Mouse (Mus musculus): ENCODE measurements around the gene Mcat. TPM values are rescaled to one million over a fixed set of nuclear protein-coding genes. Genes with fewer than 3 reads are reported as not detected.

Mcat gene
- polyA plus RNA-seq, 1 experiment from 2014 or later, result 26.4 TPM

- Histone ChIP-seq H3K36me3 (ENCODE audit: control insufficient read depth, insufficient read depth, low read length) (peaks cover 3% of the 10 kb centered on the region; the same call in 1 of the 2 replicates), H3K4me3 (ENCODE audit: low read length) (no peak overlapping the region), H3K27ac (ENCODE audit: low read length) (no peak overlapping the region), H3K4me1 (ENCODE audit: control insufficient read depth, insufficient read depth, low read length) (no peaks in the 10 kb centered on the region), H3K4me2 (ENCODE audit: low read depth, low read length) (no peak overlapping the region), H3K27me3 (replicated peaks; ENCODE audit: control insufficient read depth, insufficient read depth, low read length) (no peaks in the 10 kb centered on the region), H3K9ac (ENCODE audit: low read depth, low read length) (no peak overlapping the region), H3K9me3 (ENCODE audit: control insufficient read depth, low read length) (no peaks in the 10 kb centered on the region)
- no peak for ATAC-seq
- 56% methylated on average over 11 of the region's 11 CpGs for WGBS
These were observed 6.1 kb upstream of the Mcat start for GRCm38 (mm10) chr15:83569682-83570081.

GRCm38 (mm10) chr15:83568544-83568943 lies 5.0 kb upstream of the Mcat start:
- Histone ChIP-seq H3K4me3 (ENCODE audit: low read length) (no peak overlapping the region), H3K9me3 (ENCODE audit: control insufficient read depth, low read length) (no peaks in the 10 kb centered on the region), H3K27me3 (replicated peaks; ENCODE audit: control insufficient read depth, insufficient read depth, low read length) (no peaks in the 10 kb centered on the region), H3K4me1 (ENCODE audit: control insufficient read depth, insufficient read depth, low read length) (peaks cover 2% of the 10 kb centered on the region; the same call in 1 of the 2 replicates), H3K4me2 (ENCODE audit: low read depth, low read length) (no peak overlapping the region), H3K9ac (ENCODE audit: low read depth, low read length) (no peak overlapping the region), H3K36me3 (ENCODE audit: control insufficient read depth, insufficient read depth, low read length) (no peaks in the 10 kb centered on the region), H3K27ac (ENCODE audit: low read length) (no peak overlapping the region)
- 93% methylated on average over 5 of the region's 5 CpGs for WGBS
- ATAC-seq, result no peak

GRCm38 (mm10) chr15:83567728-83568127 lies 4.1 kb upstream of the Mcat start:
- Histone ChIP-seq H3K27me3 (replicated peaks; ENCODE audit: control insufficient read depth, insufficient read depth, low read length) (no peaks in the 10 kb centered on the region), H3K4me3 (ENCODE audit: low read length) (no peak overlapping the region), H3K9me3 (ENCODE audit: control insufficient read depth, low read length) (no peaks in the 10 kb centered on the region), H3K4me2 (ENCODE audit: low read depth, low read length) (no peak overlapping the region), H3K9ac (ENCODE audit: low read depth, low read length) (no peak overlapping the region), H3K36me3 (ENCODE audit: control insufficient read depth, insufficient read depth, low read length) (no peaks in the 10 kb centered on the region), H3K4me1 (ENCODE audit: control insufficient read depth, insufficient read depth, low read length) (peaks cover 10% of the 10 kb centered on the region), H3K27ac (ENCODE audit: low read length) (no peak overlapping the region)
- ATAC-seq, result no peak
- WGBS, result 88% methylated on average over 3 of the region's 3 CpGs

DNA sequence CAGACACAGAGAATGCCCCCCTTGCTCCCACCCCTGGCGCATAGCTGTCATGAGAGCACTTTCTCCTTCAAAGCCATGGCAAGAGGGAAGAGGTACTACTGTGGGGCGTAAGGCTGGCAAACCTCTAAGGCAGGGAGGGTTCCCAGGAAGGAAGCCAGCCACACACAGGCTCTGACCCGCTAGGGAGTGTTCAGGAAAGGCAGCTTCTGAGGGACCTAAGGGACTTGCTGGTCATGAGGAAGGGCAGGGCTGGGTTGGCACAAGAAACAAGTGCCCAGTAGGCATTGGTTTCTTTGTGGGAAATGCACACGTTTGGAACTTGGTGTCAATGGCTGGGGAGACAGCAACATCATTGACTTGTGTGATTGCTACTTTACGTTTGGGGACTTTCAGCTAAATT lies 2.4 kb upstream of the Mcat start:
- Histone ChIP-seq H3K36me3 (ENCODE audit: control insufficient read depth, insufficient read depth, low read length) (no peaks in the 10 kb centered on the region), H3K9ac (ENCODE audit: low read depth, low read length) (no peak overlapping the region), H3K4me2 (ENCODE audit: low read depth, low read length) (no peak overlapping the region), H3K9me3 (ENCODE audit: control insufficient read depth, low read length) (no peaks in the 10 kb centered on the region), H3K27me3 (replicated peaks; ENCODE audit: control insufficient read depth, insufficient read depth, low read length) (no peaks in the 10 kb centered on the region), H3K27ac (ENCODE audit: low read length) (no peak overlapping the region), H3K4me1 (ENCODE audit: control insufficient read depth, insufficient read depth, low read length) (peaks cover 10% of the 10 kb centered on the region), H3K4me3 (ENCODE audit: low read length) (no peak overlapping the region)
- WGBS, result 73% methylated on average over 5 of the region's 5 CpGs
- no peak for ATAC-seq

DNA sequence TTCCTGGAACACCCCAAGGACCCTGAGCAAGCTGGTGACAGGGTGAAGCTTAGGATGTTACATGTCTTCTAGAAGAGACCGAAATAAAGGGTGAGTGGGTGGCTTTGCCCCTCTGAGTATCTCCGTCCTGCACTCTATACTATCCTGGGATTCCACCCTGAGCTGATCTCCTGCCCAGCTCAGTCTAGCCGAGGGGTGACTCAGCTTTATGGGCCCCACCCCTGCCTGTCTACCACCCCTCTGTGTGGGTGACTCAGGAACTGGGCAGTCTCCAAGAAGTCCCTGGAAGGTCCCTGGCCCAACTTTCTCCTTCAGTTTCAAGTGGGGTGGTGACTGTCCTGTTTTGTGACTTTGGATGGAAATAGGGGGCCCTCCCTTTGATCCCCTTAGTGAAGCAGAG lies 1.8 kb upstream of the Mcat start:
- no peak overlapping the region for H3K4me2 ChIP-seq (ENCODE audit: low read depth, low read length)
- H3K27me3 ChIP-seq (replicated peaks; ENCODE audit: control insufficient read depth, insufficient read depth, low read length), result no peaks in the 10 kb centered on the region
- H3K27ac ChIP-seq (ENCODE audit: low read length), result no peak overlapping the region
- peaks cover 10% of the 10 kb centered on the region for H3K4me1 ChIP-seq (ENCODE audit: control insufficient read depth, insufficient read depth, low read length)
- H3K9ac ChIP-seq (ENCODE audit: low read depth, low read length), result no peak overlapping the region
- 74% methylated on average over 3 of the region's 3 CpGs for WGBS
- ATAC-seq, result 0 out of 2 replicates have a peak, but pooled peaks have one; percentile 36
- H3K4me3 ChIP-seq (ENCODE audit: low read length), result no peak overlapping the region
- no peaks in the 10 kb centered on the region for H3K36me3 ChIP-seq (ENCODE audit: control insufficient read depth, insufficient read depth, low read length)
- no peaks in the 10 kb centered on the region for H3K9me3 ChIP-seq (ENCODE audit: control insufficient read depth, low read length)

DNA sequence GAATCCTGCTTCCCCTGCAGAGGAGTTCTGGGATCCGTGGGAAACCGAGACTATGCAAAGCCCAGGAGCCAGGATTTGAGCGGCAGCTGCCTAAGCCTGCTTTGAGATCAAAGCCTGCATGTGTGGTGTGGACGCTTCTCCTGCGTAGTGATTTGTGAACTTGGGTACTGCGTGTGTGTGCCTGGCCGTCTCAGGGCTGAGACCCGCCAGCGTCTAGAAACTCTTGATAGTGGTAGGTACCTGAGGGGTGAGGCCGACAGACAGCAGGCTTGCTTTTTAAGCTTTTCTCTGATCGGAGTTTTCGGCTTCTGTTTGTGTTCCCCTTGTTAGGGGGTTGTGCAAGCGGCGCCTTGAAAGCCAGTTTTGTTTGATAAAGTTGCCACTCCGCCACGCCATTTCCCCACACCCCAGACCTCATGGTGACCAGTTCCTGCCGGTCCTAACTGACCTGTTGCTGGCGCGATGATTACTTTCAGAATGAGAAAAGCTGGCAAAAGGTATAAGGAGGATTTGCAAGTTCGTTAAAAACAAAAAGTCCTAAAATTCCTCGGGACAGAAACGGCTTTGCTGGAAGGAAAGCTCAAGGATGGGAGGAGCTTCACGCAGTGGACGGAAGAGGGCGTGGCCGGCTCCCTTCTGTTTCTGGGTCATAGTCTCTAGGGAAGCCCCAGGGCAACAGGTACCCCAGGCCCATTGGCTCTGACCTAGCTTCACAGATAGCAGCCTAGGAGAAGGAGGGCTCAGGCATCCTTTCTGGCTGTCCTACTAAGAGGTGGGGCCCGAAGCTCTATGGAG lies 467 bp upstream of the Mcat start:
- ATAC-seq, result peak; percentile 59
- WGBS, result 2% methylated on average over 27 of the region's 27 CpGs

GRCm38 (mm10) chr15:83562626-83563270 lies 839 bp downstream of the Mcat start:
- H3K27ac ChIP-seq (ENCODE audit: low read length), result no peak overlapping the region; the same call in none of the 2 replicates
- WGBS, result 39% methylated on average over 15 of the region's 15 CpGs

More for the DNA sequence above, 467 bp upstream of the Mcat start:
- Histone ChIP-seq H3K4me1 (ENCODE audit: control insufficient read depth, insufficient read depth, low read length) (peaks cover 10% of the 10 kb centered on the region), H3K36me3 (ENCODE audit: control insufficient read depth, insufficient read depth, low read length) (no peaks in the 10 kb centered on the region), H3K4me3 (ENCODE audit: low read length) (peak overlapping the region; percentile 54), H3K9ac (ENCODE audit: low read depth, low read length) (peak overlapping the region; percentile 75), H3K27me3 (replicated peaks; ENCODE audit: control insufficient read depth, insufficient read depth, low read length) (no peaks in the 10 kb centered on the region), H3K9me3 (ENCODE audit: control insufficient read depth, low read length) (no peaks in the 10 kb centered on the region), H3K27ac (ENCODE audit: low read length) (0 out of 2 replicates have a peak overlapping the region, but pooled peaks have one; percentile 20), H3K4me2 (ENCODE audit: low read depth, low read length) (peak overlapping the region; percentile 92)

GRCm38 (mm10) chr15:83560941-83561477 lies 2.6 kb downstream of the Mcat start:
- H3K4me2 ChIP-seq (ENCODE audit: low read depth, low read length), result no peak overlapping the region
- no peak overlapping the region for H3K4me3 ChIP-seq (ENCODE audit: low read length)
- H3K27me3 ChIP-seq (replicated peaks; ENCODE audit: control insufficient read depth, insufficient read depth, low read length), result no peaks in the 10 kb centered on the region
- no peak overlapping the region for H3K27ac ChIP-seq (ENCODE audit: low read length)
- no peak for ATAC-seq
- WGBS, result 69% methylated on average over 5 of the region's 5 CpGs
- no peak overlapping the region for H3K9ac ChIP-seq (ENCODE audit: low read depth, low read length)
- no peaks in the 10 kb centered on the region for H3K36me3 ChIP-seq (ENCODE audit: control insufficient read depth, insufficient read depth, low read length)
- H3K4me1 ChIP-seq (ENCODE audit: control insufficient read depth, insufficient read depth, low read length), result peaks cover 11% of the 10 kb centered on the region
- no peaks in the 10 kb centered on the region for H3K9me3 ChIP-seq (ENCODE audit: control insufficient read depth, low read length)

More at GRCm38 (mm10) chr15:83562626-83563270, 839 bp downstream of the Mcat start:
- 0 out of 2 replicates have a peak overlapping the region, but pooled peaks have one; percentile 75 for H3K9ac ChIP-seq (ENCODE audit: low read depth, low read length)
- no peaks in the 10 kb centered on the region for H3K27me3 ChIP-seq (replicated peaks; ENCODE audit: control insufficient read depth, insufficient read depth, low read length)
- peaks cover 10% of the 10 kb centered on the region for H3K4me1 ChIP-seq (ENCODE audit: control insufficient read depth, insufficient read depth, low read length)
- peak overlapping the region; percentile 92 for H3K4me2 ChIP-seq (ENCODE audit: low read depth, low read length)
- H3K36me3 ChIP-seq (ENCODE audit: control insufficient read depth, insufficient read depth, low read length), result no peaks in the 10 kb centered on the region
- ATAC-seq, result peak; percentile 62
- no peaks in the 10 kb centered on the region for H3K9me3 ChIP-seq (ENCODE audit: control insufficient read depth, low read length)
- peak overlapping the region; percentile 54 for H3K4me3 ChIP-seq (ENCODE audit: low read length)
